Mouse (Mus musculus) C2C12 (cell line): ENCODE data around the gene Arpc4.

Experiments used
- CTCF ChIP-seq: IDR thresholded peaks from one replicate; pipeline ENCODE4 v1.5.1; 2011; ENCODE audit not compliant: control insufficient read depth, insufficient read depth, insufficient read length
- MAX ChIP-seq: IDR thresholded peaks from one replicate; pipeline ENCODE4 v1.6.1; 2011; ENCODE audit warnings: mild to moderate bottlenecking, control low read depth
- MYOD1 ChIP-seq: IDR thresholded peaks from one replicate; pipeline ENCODE4 v1.6.1; 2011; ENCODE audit warnings: low read depth; ENCODE audit not compliant: control insufficient read depth, insufficient read length

DNA sequence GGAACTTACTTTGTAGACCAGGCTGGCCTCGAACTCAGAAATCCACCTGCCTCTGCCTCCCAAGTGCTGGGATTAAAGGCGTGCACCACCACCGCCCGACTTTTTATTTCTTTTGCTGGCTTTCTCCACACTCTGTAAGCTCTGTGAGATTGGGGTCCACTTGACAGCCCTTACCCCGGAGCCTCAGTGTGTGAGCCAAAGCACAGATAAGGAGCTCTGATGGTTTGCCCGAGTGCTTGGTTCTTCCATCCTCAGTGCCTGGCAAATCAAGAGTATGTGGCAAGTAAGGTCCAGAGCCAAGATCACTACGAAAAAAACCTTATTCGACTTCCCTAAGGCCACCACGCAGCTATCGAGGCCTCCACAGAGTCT lies 14.1 kb downstream of the Arpc4 start:
- TF ChIP-seq CTCF (no peak), MAX (no peak), MYOD1 (no peak)
